Mouse (Mus musculus): ENCODE results near the gene Bach1. TPM values are rescaled to one million over a fixed set of nuclear protein-coding genes. Genes with fewer than 3 reads are reported as not detected.
A peak's percentile ranks its signal among the peaks of the same experiment; 100 is the strongest.

Bach1 gene
- total and polyA plus RNA-seq, 3 experiments: 11.4 to 20.9 (median 13.4) TPM

GRCm38 (mm10) chr16:87723479-87723878 lies 24.7 kb downstream of the Bach1 start:
- H3K4me1 ChIP-seq (ENCODE audit: control insufficient read depth in 1 of 2, insufficient read depth in 2 of 2): peaks cover 0 to under 1% of the 10 kb centered on the region in 2 experiments; a peak in 1 of 4 replicates
- H3K27ac ChIP-seq (ENCODE audit: insufficient read depth, low read depth): no peak overlapping the region
- H3K79me2 ChIP-seq (replicated peaks; ENCODE audit: control insufficient read depth, extremely low read depth, insufficient read depth, poor library complexity, severe bottlenecking): peaks cover 11% of the 10 kb centered on the region
- no peak overlapping the region for H3K9ac ChIP-seq (ENCODE audit: insufficient read depth, low read depth)
- H3K4me3 ChIP-seq (replicated peaks in 1 of 3; ENCODE audit: low read depth in 2 of 3, low read length in 2 of 3, poor library complexity in 1 of 3): no peak overlapping the region
- no peaks in the 10 kb centered on the region for H3K9me3 ChIP-seq (replicated peaks; ENCODE audit: low read length)
- dilution Hi-C loops (cut with MboI; ENCODE audit: extremely low pct_ligation_motif_present, extremely low pct_unique_long_range_greater_than_20kb, low sequenced_read_pairs): no loop called here
- no peak overlapping the region for H3K4me2 ChIP-seq (ENCODE audit: insufficient read depth, low read depth, poor library complexity, severe bottlenecking)
- in situ Hi-C loops (cut with MboI; ENCODE audit: low pct_ligation_motif_present, low pct_unique_long_range_greater_than_20kb, low sequenced_read_pairs): no loop called here
- no peak for DNase-seq (ENCODE audit: extremely low read depth)
- peaks cover 70 to 95% of the 10 kb centered on the region in 2 experiments for H3K36me3 ChIP-seq (replicated peaks in 1 of 2; ENCODE audit: control insufficient read depth in 1 of 2, insufficient read depth in 1 of 2, low read length in 1 of 2)
- TF ChIP-seq GABPA (IDR thresholded peaks at IDR 0.05; ENCODE audit: insufficient replicate concordance, low read depth, low read length) (no peak), MEF2A (IDR thresholded peaks at IDR 0.05; ENCODE audit: borderline replicate concordance, low read depth, low read length) (no peak), MAX (IDR thresholded peaks at IDR 0.05; ENCODE audit: low read length) (no peak), TBP (conservative IDR thresholded peaks at IDR 0.05; ENCODE audit: low read depth, low read length) (no peak), USF2 (conservative IDR thresholded peaks at IDR 0.05; ENCODE audit: low read depth, low read length) (no peak)
- no peaks in the 10 kb centered on the region for H3K27me3 ChIP-seq (replicated peaks)

- 0 out of 2 replicates have a peak, but pooled peaks have one; percentile 22 for TF ChIP-seq CHD2 (IDR thresholded peaks at IDR 0.05; ENCODE audit: low read length)
- TF ChIP-seq NELFE (IDR thresholded peaks at IDR 0.05; ENCODE audit: low read depth, low read length): no peak
- TF ChIP-seq ZKSCAN1 (IDR thresholded peaks at IDR 0.05; ENCODE audit: borderline replicate concordance, low read depth, low read length): no peak
- Histone ChIP-seq H3K79me2 (replicated peaks; ENCODE audit: control insufficient read depth, extremely low read depth, insufficient read depth, poor library complexity, severe bottlenecking) (peaks cover 2% of the 10 kb centered on the region; the same call in 1 of the 2 replicates), H3K4me3 (replicated peaks in 1 of 3; ENCODE audit: low read depth in 2 of 3, low read length in 2 of 3, poor library complexity in 1 of 3) (no peak overlapping the region), H3K4me1 (ENCODE audit: control insufficient read depth in 1 of 2, insufficient read depth in 2 of 2) (no peaks in the 10 kb centered on the region), H3K27ac (ENCODE audit: insufficient read depth, low read depth) (no peak overlapping the region), H3K36me3 (replicated peaks in 1 of 2; ENCODE audit: control insufficient read depth in 1 of 2, insufficient read depth in 1 of 2, low read length in 1 of 2) (peaks cover 71 to 95% of the 10 kb centered on the region in 2 experiments), H3K27me3 (replicated peaks) (no peaks in the 10 kb centered on the region), H3K4me2 (ENCODE audit: insufficient read depth, low read depth, poor library complexity, severe bottlenecking) (no peak overlapping the region), H3K9ac (ENCODE audit: insufficient read depth, low read depth) (no peak overlapping the region), H3K9me3 (replicated peaks; ENCODE audit: low read length) (no peaks in the 10 kb centered on the region)
- no peak for DNase-seq (ENCODE audit: extremely low read depth)
- in situ Hi-C loops (cut with MboI; ENCODE audit: low pct_ligation_motif_present, low pct_unique_long_range_greater_than_20kb, low sequenced_read_pairs): no loop called here
- dilution Hi-C loops (cut with MboI; ENCODE audit: extremely low pct_ligation_motif_present, extremely low pct_unique_long_range_greater_than_20kb, low sequenced_read_pairs): no loop called here
These were observed 26.1 kb downstream of the Bach1 start for GRCm38 (mm10) chr16:87724826-87725225.

- H3K27me3 ChIP-seq (replicated peaks): no peaks in the 10 kb centered on the region
These were observed 26.5 kb downstream of the Bach1 start for GRCm38 (mm10) chr16:87725241-87725640.

More at GRCm38 (mm10) chr16:87725241-87725640, 26.5 kb downstream of the Bach1 start:
- Histone ChIP-seq H3K4me3 (replicated peaks in 1 of 3; ENCODE audit: low read depth in 2 of 3, low read length in 2 of 3, poor library complexity in 1 of 3) (no peak overlapping the region), H3K79me2 (replicated peaks; ENCODE audit: control insufficient read depth, extremely low read depth, insufficient read depth, poor library complexity, severe bottlenecking) (peaks cover 2% of the 10 kb centered on the region; the same call in 1 of the 2 replicates), H3K27ac (ENCODE audit: insufficient read depth, low read depth) (no peak overlapping the region), H3K9me3 (replicated peaks; ENCODE audit: low read length) (no peaks in the 10 kb centered on the region), H3K4me1 (ENCODE audit: control insufficient read depth in 1 of 2, insufficient read depth in 2 of 2) (no peaks in the 10 kb centered on the region), H3K36me3 (replicated peaks in 1 of 2; ENCODE audit: control insufficient read depth in 1 of 2, insufficient read depth in 1 of 2, low read length in 1 of 2) (peaks cover 71 to 95% of the 10 kb centered on the region in 2 experiments), H3K9ac (ENCODE audit: insufficient read depth, low read depth) (no peak overlapping the region), H3K4me2 (ENCODE audit: insufficient read depth, low read depth, poor library complexity, severe bottlenecking) (no peak overlapping the region)
- TF ChIP-seq MAZ (IDR thresholded peaks at IDR 0.05; ENCODE audit: low read depth, low read length) (no peak), RCOR1 (conservative IDR thresholded peaks at IDR 0.05; ENCODE audit: low read depth, low read length) (no peak), IRF4 (IDR thresholded peaks at IDR 0.05; ENCODE audit: low read depth, low read length) (no peak), HCFC1 (IDR thresholded peaks at IDR 0.05; ENCODE audit: low read depth, low read length) (no peak), PAX5 (IDR thresholded peaks at IDR 0.05; ENCODE audit: low read length) (no peak), ZMIZ1 (IDR thresholded peaks at IDR 0.05; ENCODE audit: low read depth, low read length) (no peak), CHD1 (IDR thresholded peaks at IDR 0.05; ENCODE audit: low read depth, low read length) (no peak), TBP (conservative IDR thresholded peaks at IDR 0.05; ENCODE audit: low read depth, low read length) (no peak), JUN (IDR thresholded peaks at IDR 0.05; ENCODE audit: insufficient read depth, low read depth, low read length) (no peak), SMC3 (IDR thresholded peaks at IDR 0.05; ENCODE audit: low read depth, low read length) (no peak), UBTF (IDR thresholded peaks at IDR 0.05; ENCODE audit: low read depth, low read length) (no peak), ELF1 (IDR thresholded peaks at IDR 0.05; ENCODE audit: low read depth, low read length) (no peak), BHLHE40 (IDR thresholded peaks at IDR 0.05; ENCODE audit: low read depth, low read length) (no peak), JUND (conservative IDR thresholded peaks at IDR 0.05; ENCODE audit: low read depth, low read length) (no peak)
- DNase-seq (ENCODE audit: extremely low read depth): no peak
- in situ Hi-C loops (cut with MboI; ENCODE audit: low pct_ligation_motif_present, low pct_unique_long_range_greater_than_20kb, low sequenced_read_pairs) (no loop called here), dilution Hi-C loops (cut with MboI; ENCODE audit: extremely low pct_ligation_motif_present, extremely low pct_unique_long_range_greater_than_20kb, low sequenced_read_pairs) (no loop called here)

All from CH12.LX (cell line).